Mouse (Mus musculus) embryonic fibroblast, embryonic 13.5 days (primary cell): ENCODE data around the gene BC017158.

ENCODE experiments used
- CTCF ChIP-seq: IDR thresholded peaks from 2 replicates; pipeline ENCODE4 v1.5.1; 2011; ENCODE audit warnings: mild to moderate bottlenecking, control low read depth, low read length, moderate library complexity, borderline replicate concordance; ENCODE audit not compliant: insufficient read depth
- POLR2A ChIP-seq: IDR thresholded peaks from 2 replicates; pipeline ENCODE4 v1.6.1; 2011; ENCODE audit warnings: low read depth, mild to moderate bottlenecking, control low read depth, low read length, moderate library complexity

DNA sequence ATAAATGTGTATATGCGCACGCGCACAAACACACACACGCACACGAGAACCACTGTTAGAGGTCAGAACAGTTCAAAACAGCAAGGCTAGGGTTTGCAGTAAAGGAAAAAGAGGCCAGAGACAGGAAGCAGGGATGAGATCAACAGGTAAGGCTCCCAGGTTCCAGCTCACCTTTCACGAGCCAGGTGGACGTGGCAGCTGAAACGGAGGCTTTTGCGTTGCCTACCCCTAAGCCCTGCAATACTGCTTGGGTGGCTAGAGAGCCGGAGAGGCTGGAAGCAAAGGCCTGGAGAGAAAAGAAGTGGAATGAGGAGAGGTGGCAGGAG lies 716 bp downstream of the BC017158 start:
- TF ChIP-seq CTCF: no peak
- TF ChIP-seq POLR2A: no peak
